Comparison of ENCODE assay signal across 8 mouse cellular contexts in the genomic region with DNA sequence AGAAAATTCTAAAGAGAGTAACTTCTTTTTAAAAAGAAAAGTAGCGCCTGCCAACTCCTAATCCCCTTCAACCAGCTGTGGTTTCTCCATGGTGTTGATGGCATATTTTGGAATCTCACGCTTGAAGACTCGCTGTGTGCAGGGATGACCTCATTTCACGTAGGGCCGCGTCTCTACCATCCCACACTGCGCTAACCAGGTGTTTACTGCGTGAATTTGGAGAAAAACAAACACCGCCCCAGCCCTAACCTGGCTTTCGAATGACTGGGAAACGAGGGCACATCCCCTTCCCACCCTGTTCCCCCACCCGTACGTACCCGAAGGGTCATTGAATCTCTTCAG. TPM values are rescaled to one million over a fixed set of nuclear protein-coding genes. Genes with fewer than 3 reads are reported as not detected.
DNase-seq lines count a peak whose midpoint lies in the region; ATAC-seq and TF ChIP-seq lines count a peak whose summit lies in the region.

No protein-coding gene starts in this region.

- H3K4me1 ChIP-seq in lung, embryonic 14.5 days (ENCODE audit: insufficient read depth) = peaks cover 15% of the 10 kb centered on the region; the same call in 1 of the 2 replicates
- H3K4me1 ChIP-seq in embryonic fibroblast, embryonic 13.5 days (ENCODE audit: control insufficient read depth, insufficient read depth, low read length) = 0 out of 2 replicates have a peak, but pooled peaks cover 3% of the 10 kb centered on the region
- H3K4me1 ChIP-seq in limb, embryonic 10.5 days = peaks cover 19% of the 10 kb centered on the region
- H3K4me1 ChIP-seq in neural tube, embryonic 14.5 days (ENCODE audit: control insufficient read depth, insufficient read depth, low read length) = peaks cover 9% of the 10 kb centered on the region

- H3K36me3 ChIP-seq in lung, embryonic 14.5 days (ENCODE audit: insufficient read depth) = peaks cover 29% of the 10 kb centered on the region
- H3K36me3 ChIP-seq in limb, embryonic 10.5 days = peaks cover 58% of the 10 kb centered on the region
- H3K36me3 ChIP-seq in neural tube, embryonic 14.5 days (ENCODE audit: control insufficient read depth, insufficient read depth, low read length) = peaks cover 14% of the 10 kb centered on the region

- peak overlapping the region; percentile 70 for H3K9ac ChIP-seq in lung, embryonic 14.5 days
- no peak overlapping the region for H3K9ac ChIP-seq in neural tube, embryonic 14.5 days (replicated peaks; ENCODE audit: low read depth, low read length)

- H3K4me2 ChIP-seq in lung, embryonic 14.5 days = peak overlapping the region; percentile 81
- peak overlapping the region; percentile 58 for H3K4me2 ChIP-seq in neural tube, embryonic 14.5 days (ENCODE audit: low read depth, low read length)

- peak overlapping the region; percentile 54; the same call in 1 of the 2 replicates for H3K27ac ChIP-seq in lung, embryonic 14.5 days (ENCODE audit: low read depth)
- no peak overlapping the region for H3K27ac ChIP-seq in embryonic fibroblast, embryonic 13.5 days (ENCODE audit: insufficient read depth, low read length)
- H3K27ac ChIP-seq in limb, embryonic 10.5 days = peak overlapping the region; percentile 96
- H3K27ac ChIP-seq in neural tube, embryonic 14.5 days (ENCODE audit: low read depth, low read length) = no peak overlapping the region

- ATAC-seq in lung, embryonic 14.5 days (ENCODE audit: insufficient read depth) = no peak; the same call in 1 of the 2 replicates
- ATAC-seq in neural tube, embryonic 14.5 days (ENCODE audit: low read depth) = peak; percentile 32

- under 1% methylated on average over 14 of the region's 14 CpGs for WGBS in lung, embryonic 14.5 days
- 1% methylated on average over 14 of the region's 14 CpGs for WGBS in limb, embryonic 10.5 days
- 2% methylated on average over 14 of the region's 14 CpGs for WGBS in neural tube, embryonic 14.5 days

- TF ChIP-seq POLR2A in embryonic fibroblast, embryonic 13.5 days (IDR thresholded peaks at IDR 0.05; ENCODE audit: low read depth, low read length) = 0 out of 2 replicates have a peak, but pooled peaks have one; percentile 16

- H3K27me3 ChIP-seq in lung, embryonic 14.5 days (ENCODE audit: insufficient read depth, low read length) = no peaks in the 10 kb centered on the region
- no peaks in the 10 kb centered on the region for H3K27me3 ChIP-seq in limb, embryonic 10.5 days (ENCODE audit: low read depth, poor library complexity, severe bottlenecking)
- no peaks in the 10 kb centered on the region for H3K27me3 ChIP-seq in neural tube, embryonic 14.5 days (ENCODE audit: control insufficient read depth, insufficient read depth, low read length)

- peak; percentile 13 for DNase-seq in lung, embryonic 14.5 days
- DNase-seq in lung, postnatal 36 days = no peak
- no peak for DNase-seq in limb, embryonic 10.5 days (ENCODE audit: low spot score)
- DNase-seq in layer of hippocampus, adult 8-10 months (ENCODE audit: low spot score in 2 of 2) = no peak
- DNase-seq in kidney, adult 11 months = no peak
- no peak for DNase-seq in frontal cortex, postnatal 14 days (ENCODE audit: low spot score in 2 of 2)

- no peaks in the 10 kb centered on the region for H3K9me3 ChIP-seq in lung, embryonic 14.5 days (ENCODE audit: low read depth, low read length)
- no peaks in the 10 kb centered on the region for H3K9me3 ChIP-seq in limb, embryonic 10.5 days (replicated peaks)
- no peaks in the 10 kb centered on the region for H3K9me3 ChIP-seq in neural tube, embryonic 14.5 days (ENCODE audit: control insufficient read depth, low read length)

- no peak for TF ChIP-seq CTCF in lung, embryonic 14.5 days (IDR thresholded peaks at IDR 0.05; ENCODE audit: low read depth)
- no peak for TF ChIP-seq CTCF in embryonic fibroblast, embryonic 13.5 days (IDR thresholded peaks at IDR 0.05; ENCODE audit: borderline replicate concordance, insufficient read depth, low read length)

- peak overlapping the region; percentile 96 for H3K4me3 ChIP-seq in lung, embryonic 14.5 days (ENCODE audit: low read depth, low read length)
- peak overlapping the region; percentile 69 for H3K4me3 ChIP-seq in embryonic fibroblast, embryonic 13.5 days (ENCODE audit: insufficient read depth, low read length)
- H3K4me3 ChIP-seq in limb, embryonic 10.5 days = peak overlapping the region; percentile 91
- H3K4me3 ChIP-seq in neural tube, embryonic 14.5 days (ENCODE audit: low read depth, low read length) = peak overlapping the region; percentile 74

RNA-seq across cellular contexts. Expression of a gene that starts 0.3 kb away (rescaled TPM):
- polyA plus RNA-seq in lung, embryonic 14.5 days (2014; fragmentation: Nextera tagmentation; extraction: Ambion mirVana) = 62.9 and 63.7 TPM in 2 replicates
- 30.9 and 42.8 TPM in 2 replicates for polyA plus RNA-seq in embryonic fibroblast, embryonic 13.5 days (2011; ENCODE audit: insufficient read length, low read depth, missing spikeins)
- polyA plus RNA-seq in limb, embryonic 10.5 days (2016; fragmentation: Nextera tagmentation; extraction: Ambion mirVana) = 54.2 and 55.5 TPM in 2 replicates
- polyA plus RNA-seq in neural tube, embryonic 14.5 days (2014; fragmentation: Nextera tagmentation; extraction: Ambion mirVana) = 2.8 and 5.3 TPM in 2 replicates
- under 1 TPM in 3 of 4 experiments, not detected in 1; 0.37 to 0.57 (median 0.45) TPM for total RNA-seq in layer of hippocampus, adult 8-10 months (2022)

RNA-seq across cellular contexts. Expression of a gene that starts 0.5 kb away (rescaled TPM):
- 167 and 172 TPM in 2 replicates for polyA plus RNA-seq in lung, embryonic 14.5 days (2014; fragmentation: Nextera tagmentation; extraction: Ambion mirVana)
- polyA plus RNA-seq in embryonic fibroblast, embryonic 13.5 days (2011; ENCODE audit: insufficient read length, low read depth, missing spikeins) = 96.4 and 104 TPM in 2 replicates
- 232 and 242 TPM in 2 replicates for polyA plus RNA-seq in limb, embryonic 10.5 days (2016; fragmentation: Nextera tagmentation; extraction: Ambion mirVana)
- polyA plus RNA-seq in neural tube, embryonic 14.5 days (2014; fragmentation: Nextera tagmentation; extraction: Ambion mirVana) = 52.3 and 61.8 TPM in 2 replicates
- 10 to 100 TPM; 16.7 to 21.6 (median 18.3) TPM for total RNA-seq in layer of hippocampus, adult 8-10 months (2022)

RNA-seq across cellular contexts. Expression of a gene that starts 22.1 kb away (rescaled TPM):
- polyA plus RNA-seq in lung, embryonic 14.5 days (2014; fragmentation: Nextera tagmentation; extraction: Ambion mirVana) = 35.8 and 42.0 TPM in 2 replicates
- polyA plus RNA-seq in embryonic fibroblast, embryonic 13.5 days (2011; ENCODE audit: insufficient read length, low read depth, missing spikeins) = 427 and 623 TPM in 2 replicates
- 23.6 and 23.7 TPM in 2 replicates for polyA plus RNA-seq in limb, embryonic 10.5 days (2016; fragmentation: Nextera tagmentation; extraction: Ambion mirVana)
- polyA plus RNA-seq in neural tube, embryonic 14.5 days (2014; fragmentation: Nextera tagmentation; extraction: Ambion mirVana) = 39.1 and 48.2 TPM in 2 replicates
- total RNA-seq in layer of hippocampus, adult 8-10 months (2022) = 10 to 100 TPM; 64.8 to 75.7 (median 68.7) TPM

RNA-seq across cellular contexts. Expression of a gene that starts 38.0 kb away (rescaled TPM):
- polyA plus RNA-seq in lung, embryonic 14.5 days (2014; fragmentation: Nextera tagmentation; extraction: Ambion mirVana) = 85.1 and 93.4 TPM in 2 replicates
- 57.3 and 70.6 TPM in 2 replicates for polyA plus RNA-seq in embryonic fibroblast, embryonic 13.5 days (2011; ENCODE audit: insufficient read length, low read depth, missing spikeins)
- 116 and 123 TPM in 2 replicates for polyA plus RNA-seq in limb, embryonic 10.5 days (2016; fragmentation: Nextera tagmentation; extraction: Ambion mirVana)
- polyA plus RNA-seq in neural tube, embryonic 14.5 days (2014; fragmentation: Nextera tagmentation; extraction: Ambion mirVana) = 58.6 and 65.5 TPM in 2 replicates
- total RNA-seq in layer of hippocampus, adult 8-10 months (2022) = 100 to 1,000 TPM; 120 to 127 (median 125) TPM

Comparison
In these comparisons a context has a peak if more than half of its experiments do, and no peak if none do; other contexts are left out.
1. H3K27ac ChIP-seq: peak in lung, embryonic 14.5 days (single experiment) and limb, embryonic 10.5 days (single experiment); none in embryonic fibroblast, embryonic 13.5 days (single experiment) and neural tube, embryonic 14.5 days (single experiment).
2. Peak in every context shown above with its lines, with median percentiles within 50 percentile points of each other: H3K4me3 ChIP-seq.